Mouse (Mus musculus) stomach, embryonic 16.5 days (tissue): ENCODE data around the gene Mup11. TPM values are rescaled to one million over a fixed set of nuclear protein-coding genes. Genes with fewer than 3 reads are reported as not detected.
"Not testable (repeated sequence)": the region's sequence is repeated elsewhere in the genome, so short reads cannot be mapped to it uniquely, and the experiment has no call there.

Experiments
- ATAC-seq: fragments of 200-750 bp; cut with Nextera tagmentation; 2 replicates; pipeline ENCODE4 v1.8.0; 2017; ENCODE audit warnings: moderate number of reproducible peaks, moderate TSS enrichment; ENCODE audit not compliant: insufficient read depth, low FRiP score
- H3K27ac ChIP-seq: fragments of 300-500 bp; sonication (generic); 2 replicates; pipeline ENCODE4 v1.5.1; 2014; ENCODE audit warnings: low read length
- H3K27me3 ChIP-seq: fragments of 300-500 bp; sonication (generic); 2 replicates; pipeline ENCODE4 v1.6.1; 2014; ENCODE audit warnings: low read length, control low read depth, mixed read lengths; ENCODE audit not compliant: control insufficient read depth, insufficient read depth
- H3K36me3 ChIP-seq: fragments of 300-500 bp; sonication (generic); 2 replicates; pipeline ENCODE4 v1.6.1; 2014; ENCODE audit warnings: low read length; ENCODE audit not compliant: control insufficient read depth, insufficient read depth
- H3K4me1 ChIP-seq: fragments of 300-500 bp; sonication (generic); 2 replicates; pipeline ENCODE4 v1.6.1; 2014; ENCODE audit warnings: low read length, control low read depth, mixed read lengths; ENCODE audit not compliant: control insufficient read depth, insufficient read depth
- H3K4me2 ChIP-seq: fragments of 300-500 bp; sonication (generic); 2 replicates; pipeline ENCODE4 v1.6.1; 2014; ENCODE audit warnings: low read depth, low read length, mixed read lengths
- H3K4me3 ChIP-seq: fragments of 300-500 bp; sonication (generic); replicated peaks from 2 replicates; pipeline ENCODE4 v1.5.1; 2014; ENCODE audit warnings: mild to moderate bottlenecking, low read length
- H3K9ac ChIP-seq: fragments of 300-500 bp; sonication (generic); 2 replicates; pipeline ENCODE4 v1.6.1; 2014; ENCODE audit warnings: low read length
- H3K9me3 ChIP-seq: fragments of 300-500 bp; sonication (generic); replicated peaks from 2 replicates; pipeline ENCODE4 v1.6.1; 2016; ENCODE audit warnings: low read length, control low read depth; ENCODE audit not compliant: control insufficient read depth
- WGBS: fragments of 180-500 bp; shearing (Covaris S2); extraction: QIAGEN DNeasy Blood & Tissue Kit; methylation state at CpG from one replicate; pipeline ENCODE4 v1.1.7; 2014; 5-methylcytosine and 5-hydroxymethylcytosine counted together
- polyA plus RNA-seq: library from polyadenylated mRNA; unstranded; fragments of >200 nt; fragmentation: Nextera tagmentation; extraction: Ambion mirVana; gene quantifications from 2 replicates; pipeline ENCODE4 v1.2.1, GENCODE M21; 2015

Gene Mup11
- polyA plus RNA-seq, result not detected in 2 replicates

- H3K27me3 ChIP-seq, H3K9ac ChIP-seq, ATAC-seq, H3K4me2 ChIP-seq, H3K36me3 ChIP-seq, H3K27ac ChIP-seq, H3K4me1 ChIP-seq, H3K4me3 ChIP-seq, H3K9me3 ChIP-seq: not testable (repeated sequence)
- 95% methylated on average over 3 of the region's 5 CpGs for WGBS
Measured at GRCm38 (mm10) chr4:60662311-60662710, at the start of gene Mup11. Gene Mup11, minus strand, starts transcription at chr4:60662411.

Other genes with a start within 250 kb of the Mup11 start
- not detected in 2 replicates for gene Mup9, start 240.5 kb downstream of the Mup11 start, polyA plus RNA-seq
- not detected in 2 replicates for gene Mup1, start 160.5 kb downstream of the Mup11 start, polyA plus RNA-seq
- gene Mup10, start 80.2 kb downstream of the Mup11 start, polyA plus RNA-seq, result not detected in 2 replicates
- gene Mup12, start 78.9 kb upstream of the Mup11 start, polyA plus RNA-seq, result not detected in 2 replicates
- not detected in 2 replicates for gene Mup22, start 159.1 kb upstream of the Mup11 start, polyA plus RNA-seq